In genomic region chr4:119096401-119096800, GRCm38 (mm10) we compare ENCODE assay signal across 14 mouse cellular contexts. TPM values are rescaled to one million over a fixed set of nuclear protein-coding genes. Genes with fewer than 3 reads are reported as not detected.
DNase-seq lines count a peak whose midpoint lies in the region; ATAC-seq and TF ChIP-seq lines count a peak whose summit lies in the region.
"Had no signal": no experiment of that assay in that cellular context is flagged by ENCODE, and none has a peak within 500 bp of the region (broad histone marks: within the 10 kb centered on the region; RNA-seq: fewer than 3 reads in every experiment).

No protein-coding gene starts in this region.

- TF ChIP-seq CTCF in gastrocnemius, adult 2 months (IDR thresholded peaks at IDR 0.05), result no peak

- H3K4me2 ChIP-seq in kidney, embryonic 15.5 days, result no peak overlapping the region
- H3K4me2 ChIP-seq in heart, embryonic 12.5 days, result no peak overlapping the region
- no peak overlapping the region for H3K4me2 ChIP-seq in stomach, embryonic 15.5 days
- H3K4me2 ChIP-seq: embryonic facial prominence, embryonic 13.5 days; limb, embryonic 15.5 days; neural tube, embryonic 13.5 days had no signal

- no peak overlapping the region for H3K9ac ChIP-seq in kidney, embryonic 15.5 days
- 0 out of 2 replicates have a peak overlapping the region, but pooled peaks have one; percentile 17 for H3K9ac ChIP-seq in heart, embryonic 12.5 days
- H3K9ac ChIP-seq in stomach, embryonic 15.5 days, result no peak overlapping the region
- H3K9ac ChIP-seq: embryonic facial prominence, embryonic 13.5 days; limb, embryonic 15.5 days; neural tube, embryonic 13.5 days had no signal

- no peaks in the 10 kb centered on the region for H3K27me3 ChIP-seq in kidney, embryonic 15.5 days
- H3K27me3 ChIP-seq in heart, embryonic 12.5 days (replicated peaks), result 0 out of 2 replicates have a peak, but pooled peaks cover 2% of the 10 kb centered on the region
- no peaks in the 10 kb centered on the region for H3K27me3 ChIP-seq in stomach, embryonic 15.5 days (replicated peaks)
- H3K27me3 ChIP-seq: embryonic facial prominence, embryonic 13.5 days; limb, embryonic 15.5 days; neural tube, embryonic 13.5 days had no signal

- H3K4me3 ChIP-seq in gastrocnemius, adult 2 months, result no peak overlapping the region
- no peak overlapping the region for H3K4me3 ChIP-seq in kidney, embryonic 15.5 days (replicated peaks)
- no peak overlapping the region for H3K4me3 ChIP-seq in heart, embryonic 12.5 days
- no peak overlapping the region for H3K4me3 ChIP-seq in stomach, embryonic 15.5 days (replicated peaks)
- H3K4me3 ChIP-seq: embryonic facial prominence, embryonic 13.5 days; limb, embryonic 15.5 days; midbrain, embryonic 10.5 days; neural tube, embryonic 13.5 days had no signal

- DNase-seq in gastrocnemius, adult 2 months, result peak; percentile 49
- no peak for DNase-seq in gastrocnemius, postnatal 25 days
- peak; percentile 43 to 66 for DNase-seq in kidney, postnatal 25 days
- DNase-seq in neural tube, embryonic 10.5 days (ENCODE audit: extremely low spot score, low spot score), result no peak
- DNase-seq: cerebellum, adult 8-10 months; lung, adult 18-20 months; thymus, postnatal 14 days had no signal

- intact Hi-C loops in gastrocnemius, adult 2 months (cut with DNase I), result no loop called here

- H3K4me1 ChIP-seq in kidney, embryonic 15.5 days, result peaks cover 3% of the 10 kb centered on the region; the same call in 1 of the 2 replicates
- peaks cover 23% of the 10 kb centered on the region for H3K4me1 ChIP-seq in heart, embryonic 12.5 days (replicated peaks)
- 0 out of 2 replicates have a peak, but pooled peaks cover 2% of the 10 kb centered on the region for H3K4me1 ChIP-seq in stomach, embryonic 15.5 days
- H3K4me1 ChIP-seq: neural tube, embryonic 13.5 days had no signal

- 48% methylated on average over 3 of the region's 3 CpGs for WGBS in kidney, embryonic 15.5 days
- WGBS in heart, embryonic 12.5 days, result 49% methylated on average over 3 of the region's 3 CpGs
- 45% methylated on average over 3 of the region's 3 CpGs for WGBS in stomach, embryonic 15.5 days

- H3K36me3 ChIP-seq in kidney, embryonic 15.5 days, result no peaks in the 10 kb centered on the region
- no peaks in the 10 kb centered on the region for H3K36me3 ChIP-seq in heart, embryonic 12.5 days
- no peaks in the 10 kb centered on the region for H3K36me3 ChIP-seq in stomach, embryonic 15.5 days
- H3K36me3 ChIP-seq: embryonic facial prominence, embryonic 13.5 days; limb, embryonic 15.5 days; midbrain, embryonic 10.5 days; neural tube, embryonic 13.5 days had no signal

- no peak for ATAC-seq in kidney, embryonic 15.5 days (replicated peaks; ENCODE audit: low FRiP score)
- no peak for ATAC-seq in heart, embryonic 12.5 days (ENCODE audit: insufficient number of reproducible peaks, low FRiP score)
- 0 out of 2 replicates have a peak, but pooled peaks have one; percentile 23 for ATAC-seq in stomach, embryonic 15.5 days (ENCODE audit: insufficient read depth, low FRiP score, low read depth)

- H3K27ac ChIP-seq in gastrocnemius, adult 2 months, result no peak overlapping the region
- no peak overlapping the region for H3K27ac ChIP-seq in kidney, embryonic 15.5 days
- no peak overlapping the region for H3K27ac ChIP-seq in heart, embryonic 12.5 days (ENCODE audit: poor library complexity, severe bottlenecking)
- H3K27ac ChIP-seq in stomach, embryonic 15.5 days, result no peak overlapping the region
- H3K27ac ChIP-seq: embryonic facial prominence, embryonic 13.5 days; limb, embryonic 15.5 days; midbrain, embryonic 10.5 days; neural tube, embryonic 13.5 days had no signal

- no peaks in the 10 kb centered on the region for H3K9me3 ChIP-seq in kidney, embryonic 15.5 days (replicated peaks)
- H3K9me3 ChIP-seq in heart, embryonic 12.5 days (replicated peaks), result no peaks in the 10 kb centered on the region
- H3K9me3 ChIP-seq in stomach, embryonic 15.5 days, result no peaks in the 10 kb centered on the region
- H3K9me3 ChIP-seq: embryonic facial prominence, embryonic 13.5 days; limb, embryonic 15.5 days; midbrain, embryonic 10.5 days; neural tube, embryonic 13.5 days had no signal

RNA-seq across cellular contexts. Expression of gene Slc2a1, which starts 12.1 kb away (rescaled TPM):
- 1 to 10 TPM; 5.1 to 6.3 TPM for total RNA-seq in gastrocnemius, adult 2 months (2021)
- total RNA-seq in gastrocnemius, postnatal 25 days (2021), result 1 to 10 TPM; 4.0 to 5.5 TPM
- 78.5 and 91.6 TPM in 2 replicates for polyA plus RNA-seq in kidney, embryonic 15.5 days (2015; fragmentation: Nextera tagmentation; extraction: Ambion mirVana)
- polyA plus RNA-seq in heart, embryonic 12.5 days (2016; fragmentation: Nextera tagmentation; extraction: Ambion mirVana), result 330 and 331 TPM in 2 replicates
- polyA plus RNA-seq in stomach, embryonic 15.5 days (2015; fragmentation: Nextera tagmentation; extraction: Ambion mirVana), result 119 and 129 TPM in 2 replicates

Comparison
In these comparisons a context has a peak if more than half of its experiments do, and no peak if none do; other contexts are left out.
1. DNase-seq: peak in gastrocnemius, adult 2 months (single experiment) and kidney, postnatal 25 days (2 of 2); none in gastrocnemius, postnatal 25 days (single experiment) and neural tube, embryonic 10.5 days (single experiment).